Mouse (Mus musculus) leukemia stem cell, adult 10-12 weeks (primary cell): ENCODE results near the gene Zfp879. TPM values are rescaled to one million over a fixed set of nuclear protein-coding genes. Genes with fewer than 3 reads are reported as not detected.

ENCODE experiments used
- polyA plus RNA-seq: library from polyadenylated mRNA; stranded (reverse); fragments of >175 nt; gene quantifications from 2 replicates; pipeline ENCODE4 v1.2.3, GENCODE M21; 2012; ENCODE audit warnings: low replicate concordance

The Zfp879 gene
- polyA plus RNA-seq = 0.16 TPM in 1 of 2 replicates, not detected in the other

DNA sequence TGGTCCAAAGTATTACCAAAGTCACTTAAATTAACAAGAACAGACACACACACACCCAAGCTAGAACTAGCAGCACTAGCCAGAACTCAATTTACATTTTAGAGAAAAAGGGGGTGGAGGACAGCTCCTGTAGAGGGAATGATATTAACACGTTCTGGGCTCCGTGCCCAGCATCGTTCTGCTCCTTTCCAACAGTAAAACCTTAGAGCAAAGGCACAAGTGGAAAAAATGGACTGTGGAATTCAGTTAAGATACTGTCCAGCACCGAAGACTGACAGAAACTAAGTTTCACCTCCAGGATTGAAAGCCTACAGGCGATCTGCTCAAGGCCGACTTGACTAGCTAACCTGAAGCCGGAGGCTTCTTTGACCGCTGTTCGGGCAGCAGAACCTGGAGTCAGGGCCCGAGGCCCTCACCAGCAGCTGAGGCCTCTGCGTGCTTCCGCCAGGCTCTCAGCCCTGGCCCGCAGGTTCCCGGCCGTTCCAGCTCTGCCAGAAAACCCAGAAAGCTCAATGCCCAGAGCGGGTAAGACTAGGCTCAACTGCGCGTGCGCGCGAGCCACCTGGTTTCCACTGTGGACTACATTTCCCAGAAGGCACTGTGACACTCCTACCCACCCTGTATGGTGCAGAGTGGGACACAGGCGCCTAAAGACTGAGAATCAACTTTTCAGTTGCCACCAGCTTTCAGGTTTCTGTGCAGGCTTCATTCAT, at the start of gene Zfp879:
Gene Zfp879, minus strand, starts transcription at position 530 of the 713 bp plus-strand sequence.

DNA sequence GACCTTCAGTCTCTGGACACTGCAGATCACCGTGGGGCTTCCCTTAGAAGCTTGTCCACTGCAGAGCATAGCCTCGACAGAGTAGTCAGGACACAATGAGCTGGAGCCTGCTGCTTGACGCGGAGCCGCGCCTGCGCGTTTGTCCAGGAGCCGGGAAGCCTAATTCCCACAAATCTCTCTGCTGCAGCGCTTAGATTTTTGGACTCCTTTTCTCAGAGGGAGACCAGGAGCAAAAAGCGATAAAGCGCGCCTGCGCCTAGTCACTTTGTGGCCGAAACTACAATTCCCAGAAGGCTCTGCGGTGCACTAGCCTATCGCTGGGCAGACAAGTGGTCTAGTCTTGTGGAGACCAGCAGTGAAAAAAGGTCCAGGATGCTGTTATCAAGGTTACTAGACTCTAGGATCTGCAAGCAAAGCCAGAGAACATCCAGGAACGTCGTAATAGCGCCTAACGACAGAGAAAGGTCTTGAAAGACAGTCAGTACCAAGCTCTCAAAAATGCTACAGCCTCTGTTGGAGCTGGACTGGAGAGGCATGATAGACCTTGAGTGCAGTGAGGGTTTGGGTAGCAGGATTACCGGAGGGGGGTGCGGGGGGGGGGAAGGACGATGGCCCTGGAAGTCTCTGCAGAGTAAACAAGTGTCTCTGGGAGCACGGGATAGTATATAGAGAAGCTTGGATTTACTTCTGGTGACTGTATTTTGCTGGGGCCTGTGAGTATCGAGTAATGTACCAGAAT, 46.2 kb upstream of the Zfp879 start, which contains the start of gene Zfp454:
Gene Zfp454, minus strand, starts transcription at position 262 of the 739 bp plus-strand sequence.

DNA sequence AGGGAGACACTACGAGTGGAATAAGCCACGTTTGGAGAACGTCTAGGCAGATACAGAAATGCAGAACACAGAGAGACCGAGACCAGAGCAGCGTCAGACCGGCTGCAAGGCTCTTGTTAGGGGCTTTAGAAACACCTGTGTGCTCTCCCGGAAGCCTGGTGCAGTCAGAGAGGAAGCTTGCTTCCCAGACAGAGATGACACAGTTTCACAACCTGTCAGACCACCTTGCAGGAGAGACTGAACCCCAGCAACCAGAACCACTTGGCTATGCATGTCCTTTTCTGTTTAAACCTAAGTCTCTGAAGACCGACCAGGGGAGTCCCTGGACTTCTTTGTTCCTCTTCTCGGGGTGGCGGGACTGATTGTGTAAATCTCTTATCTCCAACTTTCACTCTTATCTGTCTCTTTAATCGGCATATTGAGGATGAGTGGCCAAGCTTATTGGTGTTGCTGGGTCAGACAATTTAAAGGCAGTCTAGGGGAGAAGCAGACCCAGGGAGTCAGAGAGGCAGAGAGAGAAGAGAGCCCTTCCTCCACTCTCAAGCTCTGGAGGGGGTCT, 8.9 kb upstream of the Zfp879 start, which contains the start of gene Grm6:
Gene Grm6, plus strand, starts transcription at position 509 of the 559 bp plus-strand sequence.

DNA sequence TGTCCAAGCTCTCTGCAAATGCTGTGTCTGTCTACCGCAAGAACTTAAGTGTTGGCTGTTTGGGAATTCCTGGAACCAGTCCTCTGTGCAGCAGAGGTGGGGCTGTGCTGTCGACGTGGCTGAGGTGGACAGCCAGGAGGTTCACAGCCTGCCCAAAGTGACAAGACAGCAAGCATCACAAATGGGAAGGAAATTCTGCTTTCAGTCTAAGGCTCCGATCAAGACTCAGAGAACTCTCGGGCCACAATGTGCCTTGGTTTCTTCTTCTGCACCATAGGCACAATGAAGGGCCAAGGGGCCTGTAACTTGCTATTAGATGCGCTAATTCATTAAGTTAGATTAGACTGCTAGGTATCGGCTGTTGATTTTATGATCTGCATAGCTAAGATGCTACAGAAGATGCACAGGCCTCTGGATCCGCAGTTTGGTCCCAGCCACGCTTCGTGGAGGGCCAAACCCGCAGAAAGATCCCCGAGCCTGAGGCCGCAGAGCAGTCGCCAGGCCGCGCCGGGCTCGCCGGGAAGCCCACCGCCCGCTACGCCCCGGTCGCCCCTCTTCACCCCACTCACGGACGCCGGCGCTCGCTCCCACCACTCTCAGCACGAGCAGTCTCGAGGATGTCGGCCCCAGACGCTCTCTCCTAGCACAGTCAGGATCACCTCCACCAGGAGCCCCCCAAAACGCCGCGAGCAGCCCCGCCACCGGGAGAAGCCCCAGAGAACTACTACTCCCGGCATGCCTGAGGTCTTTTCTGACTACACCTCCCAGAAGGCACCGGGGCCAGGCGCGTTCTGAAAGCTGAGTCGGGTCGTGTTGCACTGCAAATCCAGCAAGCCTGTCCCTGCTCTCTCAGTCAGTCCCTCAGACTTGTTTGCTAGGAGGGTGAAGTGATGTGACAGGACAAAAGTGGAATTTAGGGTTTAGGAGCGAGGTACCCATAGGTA, 14.1 kb downstream of the Zfp879 start, which contains the start of gene Zfp354c:
Gene Zfp354c, minus strand, starts transcription at position 715 of the 944 bp plus-strand sequence.

Other genes with a start within 250 kb of the Zfp879 start
- gene Adamts2, start 239.5 kb downstream of the Zfp879 start, polyA plus RNA-seq = 0.20 and 0.44 TPM in 2 replicates
- 0.10 TPM in 1 of 2 replicates, not detected in the other for gene Zfp354c, start 13.8 kb downstream of the Zfp879 start, polyA plus RNA-seq
- 0.28 and 0.30 TPM in 2 replicates for gene Grm6, start 9.1 kb upstream of the Zfp879 start, polyA plus RNA-seq
- not detected in 2 replicates for gene Zfp454, start 46.1 kb upstream of the Zfp879 start, polyA plus RNA-seq
- not detected in 2 replicates for gene Zfp2, start 74.6 kb upstream of the Zfp879 start, polyA plus RNA-seq
- gene Zfp354b, start 90.1 kb upstream of the Zfp879 start, polyA plus RNA-seq = not detected in 2 replicates
- gene 4933414I15Rik, start 102.2 kb upstream of the Zfp879 start, polyA plus RNA-seq = not detected in 2 replicates
- not detected in 2 replicates for gene Prop1, start 112.2 kb upstream of the Zfp879 start, polyA plus RNA-seq
- not detected in 2 replicates for gene Olfr1378, start 125.0 kb upstream of the Zfp879 start, polyA plus RNA-seq
- gene Olfr1377, start 140.4 kb upstream of the Zfp879 start, polyA plus RNA-seq = not detected in 2 replicates
- not detected in 2 replicates for gene Olfr51, start 162.0 kb upstream of the Zfp879 start, polyA plus RNA-seq
- not detected in 2 replicates for gene Olfr54, start 172.7 kb upstream of the Zfp879 start, polyA plus RNA-seq
- gene Olfr1375, start 206.6 kb upstream of the Zfp879 start, polyA plus RNA-seq = not detected in 2 replicates
- not detected in 2 replicates for gene Zfp354a, start 217.7 kb upstream of the Zfp879 start, polyA plus RNA-seq